Mouse (Mus musculus): ENCODE measurements around the gene Rpl37. TPM values are rescaled to one million over a fixed set of nuclear protein-coding genes. Genes with fewer than 3 reads are reported as not detected.

Gene Rpl37
- total RNA-seq, 2 experiments from 2014 or later, result 252 to 283 TPM

- Histone ChIP-seq H3K27ac (no peak overlapping the region), H3K4me3 (no peak overlapping the region)
- TF ChIP-seq CTCF (IDR thresholded peaks at IDR 0.05), result no peak
- intact Hi-C loops (cut with DNase I), result no loop called here
- DNase-seq (ENCODE audit: extremely low spot score in 1 of 2, low spot score in 2 of 2), result no peak
These were observed 25.6 kb downstream of the Rpl37 start for GRCm38 (mm10) chr15:5142047-5142446.

- no peak for DNase-seq (ENCODE audit: extremely low spot score in 1 of 2, low spot score in 2 of 2)
- H3K4me3 ChIP-seq, result peak overlapping the region; percentile 59
These were observed 26.3 kb downstream of the Rpl37 start for GRCm38 (mm10) chr15:5142714-5143113.

GRCm38 (mm10) chr15:5143361-5144020, 27.0 kb downstream of the Rpl37 start, which contains the start of gene Prkaa1:
TSS of gene Prkaa1 (plus strand) at chr15:5143861.
- Histone ChIP-seq H3K27ac (peak within 1 kb of the TSS; percentile 94), H3K4me3 (peak within 1 kb of the TSS; percentile 96)
- peak; percentile 73 to 75 for DNase-seq (ENCODE audit: extremely low spot score in 1 of 2, low spot score in 2 of 2)
- TF ChIP-seq CTCF (IDR thresholded peaks at IDR 0.05), result peak; percentile 48
- intact Hi-C loops (cut with DNase I), result loop anchor here (1.0 kb wide), 1 partner anchor 26 kb away; no protein-coding TSS in a partner anchor

More at GRCm38 (mm10) chr15:5142714-5143113, 26.3 kb downstream of the Rpl37 start:
- no peak for TF ChIP-seq CTCF (IDR thresholded peaks at IDR 0.05)
- intact Hi-C loops (cut with DNase I), result loop anchor here (1.0 kb wide), 1 partner anchor 25 kb away; no protein-coding TSS in a partner anchor
- peak overlapping the region; percentile 87 for H3K27ac ChIP-seq

- Histone ChIP-seq H3K4me3 (peak overlapping the region; percentile 96), H3K27ac (peak overlapping the region; percentile 94)
- intact Hi-C loops (cut with DNase I), result no loop called here
- TF ChIP-seq CTCF (IDR thresholded peaks at IDR 0.05), result peak; percentile 24
- DNase-seq (ENCODE audit: extremely low spot score in 1 of 2, low spot score in 2 of 2), result peak; percentile 70 to 75
These were observed 27.8 kb downstream of the Rpl37 start for GRCm38 (mm10) chr15:5144021-5144778.

GRCm38 (mm10) chr15:5145196-5145945, 28.9 kb downstream of the Rpl37 start:
- Histone ChIP-seq H3K4me3 (peak overlapping the region; percentile 96; the same call in 1 of the 2 replicates), H3K27ac (no peak overlapping the region)
- no peak for TF ChIP-seq CTCF (IDR thresholded peaks at IDR 0.05)
- no peak for DNase-seq (ENCODE audit: extremely low spot score in 1 of 2, low spot score in 2 of 2)
- intact Hi-C loops (cut with DNase I), result no loop called here

- TF ChIP-seq CTCF (IDR thresholded peaks at IDR 0.05), result no peak
- DNase-seq (ENCODE audit: extremely low spot score in 1 of 2, low spot score in 2 of 2), result no peak
- Histone ChIP-seq H3K27ac (no peak overlapping the region), H3K4me3 (no peak overlapping the region)
- intact Hi-C loops (cut with DNase I), result no loop called here
These were observed 32.7 kb downstream of the Rpl37 start for GRCm38 (mm10) chr15:5149187-5149586.

- TF ChIP-seq CTCF (IDR thresholded peaks at IDR 0.05), result no peak
- intact Hi-C loops (cut with DNase I), result no loop called here
These were observed 35.7 kb downstream of the Rpl37 start for GRCm38 (mm10) chr15:5152171-5152570.

GRCm38 (mm10) chr15:5154621-5155020, 38.2 kb downstream of the Rpl37 start:
- H3K27ac ChIP-seq, result no peak overlapping the region
- intact Hi-C loops (cut with DNase I), result no loop called here
- no peak for DNase-seq (ENCODE audit: extremely low spot score in 1 of 2, low spot score in 2 of 2)
- H3K4me3 ChIP-seq, result no peak overlapping the region
- TF ChIP-seq CTCF (IDR thresholded peaks at IDR 0.05), result no peak

More at GRCm38 (mm10) chr15:5152171-5152570, 35.7 kb downstream of the Rpl37 start:
- H3K27ac ChIP-seq, result no peak overlapping the region
- DNase-seq (ENCODE audit: extremely low spot score in 1 of 2, low spot score in 2 of 2), result no peak
- no peak overlapping the region for H3K4me3 ChIP-seq

- no peak for DNase-seq (ENCODE audit: extremely low spot score in 1 of 2, low spot score in 2 of 2)
- Histone ChIP-seq H3K27ac (no peak overlapping the region), H3K4me3 (no peak overlapping the region)
- no peak for TF ChIP-seq CTCF (IDR thresholded peaks at IDR 0.05)
- intact Hi-C loops (cut with DNase I), result no loop called here
These were observed 38.6 kb downstream of the Rpl37 start for GRCm38 (mm10) chr15:5155093-5155492.

- Histone ChIP-seq H3K4me3 (no peak overlapping the region), H3K27ac (no peak overlapping the region)
- TF ChIP-seq CTCF (IDR thresholded peaks at IDR 0.05), result no peak
- no peak for DNase-seq (ENCODE audit: extremely low spot score in 1 of 2, low spot score in 2 of 2)
- intact Hi-C loops (cut with DNase I), result no loop called here
These were observed 39.9 kb downstream of the Rpl37 start for GRCm38 (mm10) chr15:5156355-5156754.

GRCm38 (mm10) chr15:5157386-5157785, 40.9 kb downstream of the Rpl37 start:
- Histone ChIP-seq H3K27ac (no peak overlapping the region), H3K4me3 (no peak overlapping the region)
- intact Hi-C loops (cut with DNase I), result no loop called here
- no peak for TF ChIP-seq CTCF (IDR thresholded peaks at IDR 0.05)
- DNase-seq (ENCODE audit: extremely low spot score in 1 of 2, low spot score in 2 of 2), result no peak

GRCm38 (mm10) chr15:5158827-5159226, 42.4 kb downstream of the Rpl37 start:
- Histone ChIP-seq H3K27ac (no peak overlapping the region), H3K4me3 (no peak overlapping the region)
- intact Hi-C loops (cut with DNase I), result no loop called here
- TF ChIP-seq CTCF (IDR thresholded peaks at IDR 0.05), result no peak
- no peak for DNase-seq (ENCODE audit: extremely low spot score in 1 of 2, low spot score in 2 of 2)
